Mouse (Mus musculus) intestine, postnatal 0 days (tissue): ENCODE data around the gene Atat1. TPM values are rescaled to one million over a fixed set of nuclear protein-coding genes. Genes with fewer than 3 reads are reported as not detected.

Experiments
- ATAC-seq: fragments of 200-750 bp; cut with Nextera tagmentation; 2 replicates; pipeline ENCODE4 v1.8.0; 2017; ENCODE audit warnings: mild to moderate bottlenecking, moderate TSS enrichment, moderate library complexity
- H3K27ac ChIP-seq: fragments of 300-500 bp; sonication (generic); 2 replicates; pipeline ENCODE4 v1.5.1; 2014; ENCODE audit warnings: mild to moderate bottlenecking, low read depth, low read length, moderate library complexity
- H3K27me3 ChIP-seq: fragments of 300-500 bp; sonication (generic); replicated peaks from 2 replicates; pipeline ENCODE4 v1.6.1; 2014; ENCODE audit warnings: low read length, mixed read lengths; ENCODE audit not compliant: control insufficient read depth, insufficient read depth
- H3K36me3 ChIP-seq: fragments of 300-500 bp; sonication (generic); 2 replicates; pipeline ENCODE4 v1.6.1; 2014; ENCODE audit warnings: mild to moderate bottlenecking, moderate library complexity; ENCODE audit not compliant: control insufficient read depth, insufficient read depth
- H3K4me1 ChIP-seq: fragments of 300-500 bp; sonication (generic); replicated peaks from 2 replicates; pipeline ENCODE4 v1.6.1; 2014; ENCODE audit warnings: antibody characterized with exemption, low read length, mixed read lengths; ENCODE audit not compliant: control insufficient read depth, insufficient read depth
- H3K4me2 ChIP-seq: fragments of 300-500 bp; sonication (generic); replicated peaks from 2 replicates; pipeline ENCODE4 v1.6.1; 2014; ENCODE audit warnings: low read depth, mild to moderate bottlenecking, moderate library complexity
- H3K4me3 ChIP-seq: fragments of 300-500 bp; sonication (generic); 2 replicates; pipeline ENCODE4 v1.5.1; 2014; ENCODE audit warnings: low read depth, low read length
- H3K9ac ChIP-seq: fragments of 300-500 bp; sonication (generic); 2 replicates; pipeline ENCODE4 v1.6.1; 2014; ENCODE audit warnings: mild to moderate bottlenecking, low read depth, low read length
- H3K9me3 ChIP-seq: fragments of 300-500 bp; sonication (generic); 2 replicates; pipeline ENCODE4 v1.6.1; 2016; ENCODE audit warnings: mixed run types; ENCODE audit not compliant: control insufficient read depth
- CTCF ChIP-seq: sonication (generic); IDR thresholded peaks from 2 replicates; pipeline ENCODE4 v1.5.1; 2016; ENCODE audit warnings: low read depth, mild to moderate bottlenecking, control low read depth, antibody characterized with exemption, moderate library complexity
- WGBS: fragments of 180-500 bp; shearing (Covaris S2); extraction: QIAGEN DNeasy Blood & Tissue Kit; methylation state at CpG from one replicate; pipeline ENCODE4 v1.1.7; 2014; 5-methylcytosine and 5-hydroxymethylcytosine counted together
- polyA plus RNA-seq: library from polyadenylated mRNA; unstranded; fragments of >200 nt; fragmentation: Nextera tagmentation; extraction: Ambion mirVana; gene quantifications from 2 replicates; pipeline ENCODE4 v1.2.1, GENCODE M21; 2015

Gene Atat1
- polyA plus RNA-seq, 1 experiment from 2014 or later, result 11.9 TPM

DNA sequence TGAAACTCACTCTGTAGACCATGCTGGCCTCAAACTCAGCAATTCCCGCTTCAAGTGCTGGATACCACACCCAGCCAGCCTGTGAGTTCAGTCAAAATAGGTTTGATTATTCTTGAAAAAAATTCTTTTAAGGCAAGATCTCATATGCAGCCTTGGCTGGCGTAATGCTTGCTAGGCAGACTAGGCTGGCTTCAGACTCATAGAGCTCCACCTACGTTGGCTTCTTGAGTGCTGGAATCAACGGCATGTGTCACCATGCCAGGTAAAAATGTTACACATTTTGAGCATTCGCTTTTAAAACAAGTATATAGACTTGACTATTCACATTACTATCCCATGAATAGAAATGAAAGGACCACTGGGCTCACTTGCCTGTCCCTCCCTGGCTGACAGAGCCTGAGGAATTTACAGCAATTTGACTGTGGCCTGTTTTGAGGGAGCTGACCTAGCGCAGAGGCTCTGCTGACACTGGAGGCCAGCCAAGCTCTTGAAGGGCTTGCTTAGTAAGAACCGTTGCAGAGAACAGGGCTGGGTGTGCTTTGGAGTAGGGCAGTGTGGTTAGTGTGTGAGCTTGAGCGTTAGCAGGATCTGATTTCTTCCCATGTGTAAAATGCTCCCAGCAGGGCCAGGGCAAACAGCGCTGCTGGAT, 6.4 kb downstream of the Atat1 start:
- Histone ChIP-seq H3K4me3 (no peak overlapping the region), H3K27ac (no peak overlapping the region), H3K27me3 (no peaks in the 10 kb centered on the region), H3K9me3 (no peaks in the 10 kb centered on the region), H3K36me3 (peaks cover 18% of the 10 kb centered on the region), H3K4me1 (no peaks in the 10 kb centered on the region), H3K4me2 (no peak overlapping the region), H3K9ac (no peak overlapping the region)
- 88% methylated on average over 9 of the region's 9 CpGs for WGBS
- no peak for ATAC-seq
- TF ChIP-seq CTCF, result no peak

GRCm38 (mm10) chr17:35900636-35901035, 9.2 kb downstream of the Atat1 start:
- no peaks in the 10 kb centered on the region for H3K4me1 ChIP-seq
- 84% methylated on average over 3 of the region's 3 CpGs for WGBS
- ATAC-seq, result no peak
- peaks cover 14% of the 10 kb centered on the region for H3K36me3 ChIP-seq
- no peak overlapping the region for H3K27ac ChIP-seq
- no peak overlapping the region for H3K9ac ChIP-seq
- H3K4me2 ChIP-seq, result no peak overlapping the region
- H3K9me3 ChIP-seq, result no peaks in the 10 kb centered on the region
- no peaks in the 10 kb centered on the region for H3K27me3 ChIP-seq
- H3K4me3 ChIP-seq, result no peak overlapping the region
- TF ChIP-seq CTCF, result no peak

DNA sequence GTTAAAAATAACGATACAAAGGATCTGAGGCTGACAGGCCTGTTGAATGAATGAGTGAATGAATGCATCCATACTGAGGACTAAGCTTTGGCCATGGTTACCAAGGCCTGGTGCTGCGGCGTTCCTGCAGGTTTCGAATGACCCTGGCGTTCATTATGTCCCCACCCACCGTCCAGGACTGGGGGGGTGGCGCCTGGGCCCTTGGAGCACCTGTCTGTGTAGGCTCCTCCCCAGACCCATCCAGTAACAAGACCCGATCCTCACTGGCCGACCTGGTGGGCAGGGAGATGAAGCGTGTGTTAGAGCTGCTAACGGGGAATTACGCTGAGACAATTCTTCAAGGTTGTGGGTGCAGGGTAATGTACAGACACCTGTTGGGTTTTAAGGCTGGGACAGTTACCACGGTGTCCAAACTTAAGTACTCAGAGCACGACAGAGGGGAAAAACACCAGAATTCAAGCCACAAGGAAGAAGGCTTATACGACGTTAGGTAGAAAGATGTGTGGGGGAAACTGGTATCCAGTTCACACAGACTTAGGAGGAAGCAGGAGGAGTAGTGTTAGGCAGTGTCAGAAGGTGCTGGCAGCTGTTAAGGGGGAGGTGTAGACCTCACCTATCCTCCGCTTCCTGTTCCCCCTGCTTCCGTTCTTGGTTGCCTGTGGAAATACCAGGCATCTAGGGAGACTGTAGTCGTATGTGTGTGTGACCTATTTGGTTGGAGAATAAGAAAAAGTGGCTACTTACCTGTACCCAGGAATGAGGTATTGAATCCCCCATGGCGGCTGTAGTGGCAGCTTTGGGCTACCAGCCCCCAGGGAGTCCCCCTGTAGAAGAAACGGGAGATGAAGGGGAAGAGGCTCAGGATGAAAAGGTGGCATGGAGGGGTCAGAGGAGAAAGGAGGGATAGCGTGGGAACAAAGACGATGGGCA, 12.0 kb downstream of the Atat1 start:
- Histone ChIP-seq H3K4me1 (no peaks in the 10 kb centered on the region), H3K27me3 (no peaks in the 10 kb centered on the region), H3K9me3 (no peaks in the 10 kb centered on the region), H3K36me3 (peaks cover 28% of the 10 kb centered on the region), H3K4me3 (peak overlapping the region; percentile 97), H3K9ac (peak overlapping the region; percentile 93; the same call in 1 of the 2 replicates), H3K27ac (no peak overlapping the region), H3K4me2 (peak overlapping the region; percentile 92)
- no peak for TF ChIP-seq CTCF
- WGBS, result 38% methylated on average over 23 of the region's 23 CpGs
- ATAC-seq, result peak; percentile 8

GRCm38 (mm10) chr17:35896781-35897643, 12.9 kb downstream of the Atat1 start, which contains the start of gene 2310061I04Rik:
Gene 2310061I04Rik, minus strand, starts transcription at chr17:35897431.
- peak within 1 kb of the TSS; percentile 92 for H3K27ac ChIP-seq
- H3K36me3 ChIP-seq, result peaks cover 35% of the 10 kb centered on the region
- ATAC-seq, result peak; percentile 85
- peak within 1 kb of the TSS; percentile 92 for H3K4me2 ChIP-seq
- peak within 1 kb of the TSS; percentile 93 for H3K9ac ChIP-seq
- no peaks in the 10 kb centered on the region for H3K4me1 ChIP-seq
- no peaks in the 10 kb centered on the region for H3K9me3 ChIP-seq
- no peaks in the 10 kb centered on the region for H3K27me3 ChIP-seq
- TF ChIP-seq CTCF, result no peak
- peak within 1 kb of the TSS; percentile 97 for H3K4me3 ChIP-seq
- under 1% methylated on average over 84 of the region's 86 CpGs for WGBS

GRCm38 (mm10) chr17:35887725-35888124, 22.1 kb downstream of the Atat1 start:
- Histone ChIP-seq H3K4me1 (no peaks in the 10 kb centered on the region), H3K4me2 (no peak overlapping the region), H3K9ac (no peak overlapping the region), H3K27me3 (no peaks in the 10 kb centered on the region), H3K36me3 (peaks cover 94% of the 10 kb centered on the region), H3K9me3 (no peaks in the 10 kb centered on the region), H3K27ac (no peak overlapping the region), H3K4me3 (no peak overlapping the region)
- 93% methylated on average over 13 of the region's 17 CpGs for WGBS
- no peak for TF ChIP-seq CTCF
- ATAC-seq, result no peak
